8 mouse cellular contexts compared by ENCODE assay signal in genomic region chr8:109417222-109417621, GRCm38 (mm10).
DNase-seq lines count a peak whose midpoint lies in the region; ATAC-seq and TF ChIP-seq lines count a peak whose summit lies in the region.

No protein-coding gene starts in this region.

- no peaks in the 10 kb centered on the region for H3K36me3 ChIP-seq in lung, embryonic 15.5 days
- H3K36me3 ChIP-seq in hindbrain, embryonic 12.5 days, result no peaks in the 10 kb centered on the region
- no peaks in the 10 kb centered on the region for H3K36me3 ChIP-seq in neural tube, embryonic 11.5 days (ENCODE audit: control insufficient read depth, insufficient read depth, low read length)

- no peak for TF ChIP-seq POLR2A in lung, adult 2 months (IDR thresholded peaks at IDR 0.05; ENCODE audit: borderline replicate concordance, extremely low read depth, low read depth, low read length)

- no peak overlapping the region for H3K9ac ChIP-seq in lung, embryonic 15.5 days
- H3K9ac ChIP-seq in hindbrain, embryonic 12.5 days, result peak overlapping the region; percentile 9; the same call in 1 of the 2 replicates
- no peak overlapping the region for H3K9ac ChIP-seq in neural tube, embryonic 11.5 days (ENCODE audit: low read length)

- TF ChIP-seq CTCF in lung, adult 2 months (IDR thresholded peaks at IDR 0.05; ENCODE audit: insufficient read depth, low read length), result no peak

- H3K27me3 ChIP-seq in lung, embryonic 15.5 days, result no peaks in the 10 kb centered on the region
- no peaks in the 10 kb centered on the region for H3K27me3 ChIP-seq in hindbrain, embryonic 12.5 days
- no peaks in the 10 kb centered on the region for H3K27me3 ChIP-seq in neural tube, embryonic 11.5 days (ENCODE audit: control insufficient read depth, insufficient read depth, low read length)

- peak overlapping the region; percentile 38 for H3K4me2 ChIP-seq in lung, embryonic 15.5 days
- H3K4me2 ChIP-seq in hindbrain, embryonic 12.5 days (replicated peaks), result no peak overlapping the region
- no peak overlapping the region for H3K4me2 ChIP-seq in neural tube, embryonic 11.5 days (ENCODE audit: low read depth)

- WGBS in lung, embryonic 15.5 days, result 31% methylated on average over 5 of the region's 5 CpGs
- 29% methylated on average over 5 of the region's 5 CpGs for WGBS in lung, adult 2 months
- 33% methylated on average over 5 of the region's 5 CpGs for WGBS in hindbrain, embryonic 12.5 days
- 40% methylated on average over 5 of the region's 5 CpGs for WGBS in neural tube, embryonic 11.5 days

- no peaks in the 10 kb centered on the region; the same call in 1 of the 2 replicates for H3K4me1 ChIP-seq in lung, embryonic 15.5 days
- H3K4me1 ChIP-seq in lung, adult 2 months (ENCODE audit: control insufficient read depth, insufficient read depth, low read length), result no peaks in the 10 kb centered on the region
- peaks cover 39% of the 10 kb centered on the region for H3K4me1 ChIP-seq in hindbrain, embryonic 12.5 days
- H3K4me1 ChIP-seq in neural tube, embryonic 11.5 days (ENCODE audit: control insufficient read depth, insufficient read depth, low read length), result peaks cover 4% of the 10 kb centered on the region; the same call in 1 of the 2 replicates

- no peak overlapping the region for H3K27ac ChIP-seq in lung, embryonic 15.5 days
- peak overlapping the region; percentile 85 for H3K27ac ChIP-seq in hindbrain, embryonic 12.5 days
- H3K27ac ChIP-seq in neural tube, embryonic 11.5 days (ENCODE audit: low read depth, low read length), result no peak overlapping the region

- H3K4me3 ChIP-seq in lung, embryonic 15.5 days, result no peak overlapping the region
- no peak overlapping the region for H3K4me3 ChIP-seq in lung, adult 2 months (replicated peaks; ENCODE audit: extremely low read depth, low read depth, low read length)
- no peak overlapping the region for H3K4me3 ChIP-seq in hindbrain, embryonic 12.5 days
- H3K4me3 ChIP-seq in neural tube, embryonic 11.5 days (ENCODE audit: low read depth, low read length), result no peak overlapping the region

- no peak for DNase-seq in lung, adult 2 months
- peak; percentile 76 for DNase-seq in embryo, embryonic 11 days
- peak; percentile 18 to 47 for DNase-seq in left cerebral cortex, adult 8-10 months (ENCODE audit: low spot score in 2 of 2)
- DNase-seq in neural tube, embryonic 11.5 days (ENCODE audit: low spot score), result peak; percentile 52
- no peak for DNase-seq in gastrocnemius, postnatal 4 days (ENCODE audit: low spot score in 2 of 2)
- no peak for DNase-seq in B cell, adult 2 months

- ATAC-seq in lung, embryonic 15.5 days (ENCODE audit: borderline replicate concordance, extremely low read depth, low FRiP score, low TSS enrichment), result peak; percentile 57; the same call in 1 of the 2 replicates
- peak; percentile 88 for ATAC-seq in hindbrain, embryonic 12.5 days (ENCODE audit: low FRiP score)
- ATAC-seq in neural tube, embryonic 11.5 days (ENCODE audit: insufficient read depth, low FRiP score, low TSS enrichment), result peak; percentile 65; the same call in 1 of the 2 replicates

- H3K9me3 ChIP-seq in lung, embryonic 15.5 days, result no peaks in the 10 kb centered on the region
- H3K9me3 ChIP-seq in hindbrain, embryonic 12.5 days (replicated peaks), result peaks cover 5% of the 10 kb centered on the region; the same call in 1 of the 2 replicates
- no peaks in the 10 kb centered on the region for H3K9me3 ChIP-seq in neural tube, embryonic 11.5 days (ENCODE audit: control insufficient read depth, low read length)

Comparison
In these comparisons a context has a peak if more than half of its experiments do, and no peak if none do; other contexts are left out.
1. DNase-seq: peak in embryo, embryonic 11 days (single experiment), left cerebral cortex, adult 8-10 months (2 of 2) and neural tube, embryonic 11.5 days (single experiment); none in lung, adult 2 months (single experiment), gastrocnemius, postnatal 4 days (0 of 2) and B cell, adult 2 months (0 of 2).
2. Peak in every context shown above with its lines, with median percentiles within 50 percentile points of each other: ATAC-seq.